Mouse (Mus musculus) midbrain, embryonic 12.5 days (tissue): ENCODE measurements around the gene Nfe2l2. TPM values are rescaled to one million over a fixed set of nuclear protein-coding genes. Genes with fewer than 3 reads are reported as not detected.

Experiments
- ATAC-seq: fragments of 200-750 bp; cut with Nextera tagmentation; 2 replicates; pipeline ENCODE4 v1.8.0; 2017; ENCODE audit warnings: low read depth, moderate TSS enrichment, moderate library complexity; ENCODE audit not compliant: low FRiP score
- H3K27ac ChIP-seq: fragments of 300-500 bp; sonication (generic); replicated peaks from 2 replicates; pipeline ENCODE4 v1.5.1; 2016; ENCODE audit warnings: mild to moderate bottlenecking
- H3K27me3 ChIP-seq: fragments of 300-500 bp; sonication (generic); 2 replicates; pipeline ENCODE4 v1.6.1; 2016; ENCODE audit warnings: mild to moderate bottlenecking
- H3K36me3 ChIP-seq: fragments of 300-500 bp; sonication (generic); 2 replicates; pipeline ENCODE4 v1.6.1; 2016
- H3K4me1 ChIP-seq: fragments of 300-500 bp; sonication (generic); 2 replicates; pipeline ENCODE4 v1.6.1; 2016
- H3K4me2 ChIP-seq: fragments of 300-500 bp; sonication (generic); replicated peaks from 2 replicates; pipeline ENCODE4 v1.6.1; 2016; ENCODE audit warnings: mild to moderate bottlenecking, moderate library complexity
- H3K4me3 ChIP-seq: fragments of 300-500 bp; sonication (generic); 2 replicates; pipeline ENCODE4 v1.5.1; 2016; ENCODE audit warnings: mild to moderate bottlenecking
- H3K9ac ChIP-seq: fragments of 300-500 bp; sonication (generic); replicated peaks from 2 replicates; pipeline ENCODE4 v1.6.1; 2016; ENCODE audit warnings: mild to moderate bottlenecking, moderate library complexity
- H3K9me3 ChIP-seq: fragments of 300-500 bp; sonication (generic); 2 replicates; pipeline ENCODE4 v1.6.1; 2016; ENCODE audit warnings: mild to moderate bottlenecking
- WGBS: fragments of 180-500 bp; shearing (Covaris S2); methylation state at CpG from one replicate; pipeline ENCODE4 v1.1.7; 2016; 5-methylcytosine and 5-hydroxymethylcytosine counted together
- polyA plus RNA-seq: library from polyadenylated mRNA; unstranded; fragments of >200 nt; fragmentation: Nextera tagmentation; extraction: Ambion mirVana; gene quantifications from 2 replicates; pipeline ENCODE4 v1.2.1, GENCODE M21; 2016

Gene Nfe2l2
- polyA plus RNA-seq, 1 experiment from 2014 or later = 20.3 TPM

GRCm38 (mm10) chr2:75730052-75730451, 25.6 kb upstream of the Nfe2l2 start:
- H3K27me3 ChIP-seq = no peaks in the 10 kb centered on the region
- H3K4me2 ChIP-seq = no peak overlapping the region
- H3K27ac ChIP-seq = no peak overlapping the region
- no peak for ATAC-seq
- no peaks in the 10 kb centered on the region for H3K4me1 ChIP-seq
- no peak overlapping the region for H3K9ac ChIP-seq
- 86% methylated on average over 10 of the region's 10 CpGs for WGBS
- no peak overlapping the region for H3K4me3 ChIP-seq
- no peaks in the 10 kb centered on the region for H3K36me3 ChIP-seq
- no peaks in the 10 kb centered on the region for H3K9me3 ChIP-seq

GRCm38 (mm10) chr2:75724863-75725445, 20.5 kb upstream of the Nfe2l2 start:
- Histone ChIP-seq H3K4me1 (no peaks in the 10 kb centered on the region), H3K27me3 (no peaks in the 10 kb centered on the region), H3K36me3 (no peaks in the 10 kb centered on the region), H3K9me3 (no peaks in the 10 kb centered on the region), H3K4me3 (no peak overlapping the region), H3K4me2 (no peak overlapping the region), H3K9ac (no peak overlapping the region), H3K27ac (no peak overlapping the region)
- ATAC-seq = no peak
- 74% methylated on average over 5 of the region's 5 CpGs for WGBS

GRCm38 (mm10) chr2:75723481-75723880, 19.0 kb upstream of the Nfe2l2 start:
- H3K27ac ChIP-seq = no peak overlapping the region
- H3K9ac ChIP-seq = no peak overlapping the region
- H3K9me3 ChIP-seq = no peaks in the 10 kb centered on the region
- no peak overlapping the region for H3K4me2 ChIP-seq
- WGBS = 96% methylated on average over 8 of the region's 8 CpGs
- no peak overlapping the region for H3K4me3 ChIP-seq
- no peaks in the 10 kb centered on the region for H3K27me3 ChIP-seq
- ATAC-seq = no peak
- no peaks in the 10 kb centered on the region for H3K4me1 ChIP-seq
- no peaks in the 10 kb centered on the region for H3K36me3 ChIP-seq

- 81% methylated on average over 5 of the region's 5 CpGs for WGBS
- H3K36me3 ChIP-seq = no peaks in the 10 kb centered on the region
- no peaks in the 10 kb centered on the region for H3K27me3 ChIP-seq
- H3K4me1 ChIP-seq = no peaks in the 10 kb centered on the region
- ATAC-seq = no peak
- H3K4me3 ChIP-seq = no peak overlapping the region
- H3K4me2 ChIP-seq = no peak overlapping the region
- no peak overlapping the region for H3K27ac ChIP-seq
- H3K9ac ChIP-seq = no peak overlapping the region
- no peaks in the 10 kb centered on the region for H3K9me3 ChIP-seq
These were observed 18.5 kb upstream of the Nfe2l2 start for GRCm38 (mm10) chr2:75722893-75723292.

- H3K9ac ChIP-seq = no peak overlapping the region
- H3K4me1 ChIP-seq = no peaks in the 10 kb centered on the region
- H3K27me3 ChIP-seq = no peaks in the 10 kb centered on the region
- H3K4me2 ChIP-seq = no peak overlapping the region
- H3K9me3 ChIP-seq = no peaks in the 10 kb centered on the region
- H3K36me3 ChIP-seq = no peaks in the 10 kb centered on the region
- WGBS = 88% methylated on average over 11 of the region's 11 CpGs
- no peak for ATAC-seq
- H3K4me3 ChIP-seq = no peak overlapping the region
- no peak overlapping the region for H3K27ac ChIP-seq
These were observed 16.0 kb upstream of the Nfe2l2 start for GRCm38 (mm10) chr2:75720236-75721027.

GRCm38 (mm10) chr2:75719331-75719869, 15.0 kb upstream of the Nfe2l2 start:
- no peak overlapping the region for H3K4me2 ChIP-seq
- no peak for ATAC-seq
- no peak overlapping the region for H3K27ac ChIP-seq
- no peak overlapping the region for H3K4me3 ChIP-seq
- H3K27me3 ChIP-seq = no peaks in the 10 kb centered on the region
- H3K4me1 ChIP-seq = no peaks in the 10 kb centered on the region
- H3K9ac ChIP-seq = no peak overlapping the region
- no peaks in the 10 kb centered on the region for H3K36me3 ChIP-seq
- 66% methylated on average over 3 of the region's 3 CpGs for WGBS
- H3K9me3 ChIP-seq = no peaks in the 10 kb centered on the region

- WGBS = 57% methylated on average over 12 of the region's 12 CpGs
- no peak overlapping the region for H3K9ac ChIP-seq
- 0 out of 2 replicates have a peak overlapping the region, but pooled peaks have one; percentile 1 for H3K27ac ChIP-seq
- no peaks in the 10 kb centered on the region for H3K27me3 ChIP-seq
- no peak for ATAC-seq
- no peaks in the 10 kb centered on the region for H3K36me3 ChIP-seq
- H3K4me1 ChIP-seq = no peaks in the 10 kb centered on the region
- no peak overlapping the region for H3K4me3 ChIP-seq
- no peak overlapping the region for H3K4me2 ChIP-seq
- H3K9me3 ChIP-seq = no peaks in the 10 kb centered on the region
These were observed 11.9 kb upstream of the Nfe2l2 start for GRCm38 (mm10) chr2:75716046-75717016.

GRCm38 (mm10) chr2:75714766-75715165, 10.3 kb upstream of the Nfe2l2 start:
- H3K36me3 ChIP-seq = no peaks in the 10 kb centered on the region
- whole genome bisulfite sequencing = 68% methylated on average over 4 of the region's 4 CpGs
- no peaks in the 10 kb centered on the region for H3K4me1 ChIP-seq
- H3K27me3 ChIP-seq = no peaks in the 10 kb centered on the region
- H3K27ac ChIP-seq = no peak overlapping the region
- H3K9ac ChIP-seq = no peak overlapping the region
- no peak overlapping the region for H3K4me3 ChIP-seq
- ATAC-seq = no peak
- H3K4me2 ChIP-seq = no peak overlapping the region
- H3K9me3 ChIP-seq = no peaks in the 10 kb centered on the region

- no peak overlapping the region for H3K27ac ChIP-seq
- H3K9me3 ChIP-seq = no peaks in the 10 kb centered on the region
- no peak for ATAC-seq
- H3K4me1 ChIP-seq = no peaks in the 10 kb centered on the region
- H3K27me3 ChIP-seq = no peaks in the 10 kb centered on the region
- H3K4me2 ChIP-seq = no peak overlapping the region
- H3K36me3 ChIP-seq = no peaks in the 10 kb centered on the region
- 84% methylated on average over 3 of the region's 3 CpGs for WGBS
- no peak overlapping the region for H3K4me3 ChIP-seq
- H3K9ac ChIP-seq = no peak overlapping the region
These were observed 8.6 kb upstream of the Nfe2l2 start for GRCm38 (mm10) chr2:75713083-75713482.

- H3K9me3 ChIP-seq = no peaks in the 10 kb centered on the region
- H3K27me3 ChIP-seq = no peaks in the 10 kb centered on the region
- peaks cover 16% of the 10 kb centered on the region; the same call in 1 of the 2 replicates for H3K4me1 ChIP-seq
- no peak overlapping the region for H3K9ac ChIP-seq
- H3K4me2 ChIP-seq = no peak overlapping the region
- no peaks in the 10 kb centered on the region for H3K36me3 ChIP-seq
- no peak for ATAC-seq
- no peak overlapping the region for H3K27ac ChIP-seq
- no peak overlapping the region for H3K4me3 ChIP-seq
- WGBS = 9% methylated on average over 1 of the region's 1 CpGs
These were observed 3.0 kb upstream of the Nfe2l2 start for GRCm38 (mm10) chr2:75707420-75707819.

GRCm38 (mm10) chr2:75706435-75706834, 2.0 kb upstream of the Nfe2l2 start:
- WGBS = 74% methylated on average over 5 of the region's 5 CpGs
- H3K27ac ChIP-seq = no peak overlapping the region

More at GRCm38 (mm10) chr2:75706435-75706834, 2.0 kb upstream of the Nfe2l2 start:
- Histone ChIP-seq H3K27me3 (no peaks in the 10 kb centered on the region), H3K36me3 (no peaks in the 10 kb centered on the region), H3K4me1 (peaks cover 20% of the 10 kb centered on the region; the same call in 1 of the 2 replicates), H3K9ac (no peak overlapping the region), H3K4me3 (no peak overlapping the region), H3K4me2 (no peak overlapping the region), H3K9me3 (no peaks in the 10 kb centered on the region)
- ATAC-seq = no peak
